Mouse (Mus musculus): ENCODE results near the gene Lrba. TPM values are rescaled to one million over a fixed set of nuclear protein-coding genes. Genes with fewer than 3 reads are reported as not detected.

The Lrba gene
- polyA plus RNA-seq, 1 experiment from 2014 or later = 2.8 TPM

DNA sequence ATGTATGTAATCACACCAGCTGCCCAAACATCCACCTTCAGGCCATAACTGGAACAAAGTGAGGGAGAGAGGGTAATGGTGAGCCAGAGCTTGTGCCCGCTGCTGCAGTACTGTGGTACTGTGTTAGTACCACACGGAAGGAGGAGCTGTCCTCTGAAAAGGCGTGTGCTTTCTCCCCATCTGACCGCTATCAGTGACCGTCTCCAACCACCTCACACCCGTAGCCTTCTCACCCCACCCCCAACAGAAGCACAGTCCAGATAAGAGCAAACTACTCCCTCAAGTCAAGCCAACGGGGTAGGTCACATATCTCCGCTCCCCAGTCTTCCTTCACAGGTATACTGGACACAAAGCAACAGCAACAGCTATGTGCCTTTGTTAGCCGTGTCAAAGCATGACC, 574.6 kb downstream of the Lrba start:
- Histone ChIP-seq H3K4me2 (ENCODE audit: low read depth, low read length) (peak overlapping the region; percentile 57), H3K36me3 (ENCODE audit: control insufficient read depth, insufficient read depth) (no peaks in the 10 kb centered on the region), H3K9me3 (replicated peaks; ENCODE audit: control insufficient read depth, low read length) (no peaks in the 10 kb centered on the region), H3K27ac (ENCODE audit: low read length) (peak overlapping the region; percentile 93), H3K4me1 (ENCODE audit: control insufficient read depth, low read depth, low read length) (peaks cover 48% of the 10 kb centered on the region), H3K4me3 (ENCODE audit: low read depth, low read length) (peak overlapping the region; percentile 60), H3K9ac (ENCODE audit: low read depth, low read length) (peak overlapping the region; percentile 50), H3K27me3 (ENCODE audit: control insufficient read depth, insufficient read depth, low read depth, low read length) (no peaks in the 10 kb centered on the region)
- WGBS (ENCODE audit: insufficient replicate concordance) = 29% methylated on average over 9 of the region's 9 CpGs
- ATAC-seq (ENCODE audit: low read depth) = peak; percentile 98

DNA sequence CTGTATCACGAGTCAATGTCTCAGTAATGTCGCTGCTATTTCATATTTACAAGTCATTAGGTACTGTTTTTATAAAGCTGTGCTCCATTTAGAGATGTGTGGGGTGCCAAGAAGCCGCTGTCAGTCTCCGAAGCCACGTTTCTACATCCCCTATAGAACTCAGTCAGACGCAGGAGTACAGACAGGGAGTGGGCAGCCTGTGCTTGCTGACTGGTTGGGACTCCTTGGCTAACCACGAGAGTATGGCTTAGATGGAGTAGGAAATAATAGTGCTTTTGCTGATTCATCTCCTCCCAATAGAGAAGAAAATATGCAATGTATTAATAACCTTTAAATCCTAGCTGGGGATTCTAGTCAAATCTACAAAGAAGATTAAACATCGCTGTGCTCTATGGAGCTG, 576.4 kb downstream of the Lrba start:
- peak overlapping the region; percentile 29; the same call in 1 of the 2 replicates for H3K27ac ChIP-seq (ENCODE audit: low read length)
- no peak overlapping the region for H3K9ac ChIP-seq (ENCODE audit: low read depth, low read length)
- 71% methylated on average over 8 of the region's 8 CpGs for WGBS (ENCODE audit: insufficient replicate concordance)
- no peak overlapping the region for H3K4me2 ChIP-seq (ENCODE audit: low read depth, low read length)
- no peaks in the 10 kb centered on the region for H3K27me3 ChIP-seq (ENCODE audit: control insufficient read depth, insufficient read depth, low read depth, low read length)
- H3K9me3 ChIP-seq (replicated peaks; ENCODE audit: control insufficient read depth, low read length) = no peaks in the 10 kb centered on the region
- ATAC-seq (ENCODE audit: low read depth) = no peak
- H3K4me1 ChIP-seq (ENCODE audit: control insufficient read depth, low read depth, low read length) = peaks cover 48% of the 10 kb centered on the region
- no peaks in the 10 kb centered on the region for H3K36me3 ChIP-seq (ENCODE audit: control insufficient read depth, insufficient read depth)
- H3K4me3 ChIP-seq (ENCODE audit: low read depth, low read length) = no peak overlapping the region

DNA sequence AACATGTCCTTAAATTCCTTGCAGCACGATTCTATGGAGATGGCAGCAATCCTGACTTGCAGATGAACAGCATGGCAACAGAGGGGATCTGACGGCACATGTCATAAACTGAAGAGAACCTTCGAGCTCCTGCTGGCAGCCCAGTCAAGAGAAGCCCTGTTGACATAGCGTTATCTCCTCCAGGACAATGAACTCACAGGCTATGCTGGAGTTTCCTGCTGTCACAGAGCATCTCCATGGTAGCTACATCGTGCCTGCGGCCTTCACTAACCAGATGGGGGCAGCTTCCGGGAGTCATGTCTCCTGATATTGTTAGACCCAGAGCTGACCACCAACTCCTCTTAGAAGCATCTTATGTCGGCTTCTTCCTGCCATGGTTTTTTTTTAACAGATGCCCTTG, 578.3 kb downstream of the Lrba start:
- WGBS (ENCODE audit: insufficient replicate concordance) = 36% methylated on average over 8 of the region's 8 CpGs

DNA sequence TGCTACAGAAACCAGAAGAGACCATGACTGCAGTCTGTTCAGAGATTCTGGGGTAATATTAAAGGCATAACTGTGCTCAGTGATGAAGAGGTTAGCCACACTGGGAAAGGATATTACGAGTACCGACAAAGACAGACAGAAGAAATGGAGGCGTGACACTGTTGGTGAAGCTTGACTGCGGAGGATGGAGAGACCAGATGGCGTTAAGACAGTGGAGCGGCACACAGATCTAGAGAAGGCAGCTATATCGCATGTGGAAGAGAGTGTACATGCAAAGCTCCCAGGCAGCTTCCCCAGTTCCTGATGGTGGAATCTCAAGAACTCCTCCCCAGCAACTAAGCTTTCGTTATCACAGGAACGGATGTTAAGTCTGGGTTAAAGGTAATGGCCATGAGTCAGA, 579.8 kb downstream of the Lrba start:
- H3K9ac ChIP-seq (ENCODE audit: low read depth, low read length) = no peak overlapping the region
- WGBS (ENCODE audit: insufficient replicate concordance) = 79% methylated on average over 9 of the region's 9 CpGs
- H3K4me1 ChIP-seq (ENCODE audit: control insufficient read depth, low read depth, low read length) = peaks cover 36% of the 10 kb centered on the region
- H3K4me2 ChIP-seq (ENCODE audit: low read depth, low read length) = no peak overlapping the region
- H3K27ac ChIP-seq (ENCODE audit: low read length) = no peak overlapping the region
- no peaks in the 10 kb centered on the region for H3K36me3 ChIP-seq (ENCODE audit: control insufficient read depth, insufficient read depth)
- ATAC-seq (ENCODE audit: low read depth) = no peak
- H3K27me3 ChIP-seq (ENCODE audit: control insufficient read depth, insufficient read depth, low read depth, low read length) = no peaks in the 10 kb centered on the region
- H3K4me3 ChIP-seq (ENCODE audit: low read depth, low read length) = no peak overlapping the region
- H3K9me3 ChIP-seq (replicated peaks; ENCODE audit: control insufficient read depth, low read length) = no peaks in the 10 kb centered on the region

More for the DNA sequence above, 578.3 kb downstream of the Lrba start:
- no peak overlapping the region for H3K4me2 ChIP-seq (ENCODE audit: low read depth, low read length)
- H3K27ac ChIP-seq (ENCODE audit: low read length) = 0 out of 2 replicates have a peak overlapping the region, but pooled peaks have one; percentile 15
- H3K9ac ChIP-seq (ENCODE audit: low read depth, low read length) = no peak overlapping the region
- H3K27me3 ChIP-seq (ENCODE audit: control insufficient read depth, insufficient read depth, low read depth, low read length) = no peaks in the 10 kb centered on the region
- no peak overlapping the region for H3K4me3 ChIP-seq (ENCODE audit: low read depth, low read length)
- no peaks in the 10 kb centered on the region for H3K36me3 ChIP-seq (ENCODE audit: control insufficient read depth, insufficient read depth)
- peaks cover 38% of the 10 kb centered on the region for H3K4me1 ChIP-seq (ENCODE audit: control insufficient read depth, low read depth, low read length)
- no peak for ATAC-seq (ENCODE audit: low read depth)
- no peaks in the 10 kb centered on the region for H3K9me3 ChIP-seq (replicated peaks; ENCODE audit: control insufficient read depth, low read length)

DNA sequence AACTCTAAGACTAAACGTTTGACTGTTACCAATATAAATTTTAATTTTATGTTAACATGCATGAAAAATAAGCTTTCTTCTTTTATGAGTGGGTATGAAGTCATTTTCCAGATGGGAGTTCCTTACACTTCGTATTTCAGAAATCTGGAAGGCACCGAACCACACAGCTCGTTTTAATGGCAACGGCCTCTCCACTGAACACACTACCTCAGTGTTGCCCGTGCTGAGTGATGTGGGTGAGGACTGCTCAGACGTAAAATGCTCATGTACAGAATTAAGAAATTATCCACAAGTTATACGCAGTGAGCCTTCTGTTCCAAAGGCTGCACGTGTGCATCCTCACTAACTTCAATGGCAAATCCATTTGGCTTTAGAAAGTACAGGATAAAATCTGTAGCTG, 582.4 kb downstream of the Lrba start:
- 81% methylated on average over 9 of the region's 9 CpGs for WGBS (ENCODE audit: insufficient replicate concordance)
- no peak for ATAC-seq (ENCODE audit: low read depth)
- Histone ChIP-seq H3K27ac (ENCODE audit: low read length) (no peak overlapping the region), H3K4me2 (ENCODE audit: low read depth, low read length) (no peak overlapping the region), H3K9me3 (replicated peaks; ENCODE audit: control insufficient read depth, low read length) (no peaks in the 10 kb centered on the region), H3K36me3 (ENCODE audit: control insufficient read depth, insufficient read depth) (no peaks in the 10 kb centered on the region), H3K4me1 (ENCODE audit: control insufficient read depth, low read depth, low read length) (peaks cover 12% of the 10 kb centered on the region), H3K9ac (ENCODE audit: low read depth, low read length) (no peak overlapping the region), H3K4me3 (ENCODE audit: low read depth, low read length) (no peak overlapping the region), H3K27me3 (ENCODE audit: control insufficient read depth, insufficient read depth, low read depth, low read length) (no peaks in the 10 kb centered on the region)

DNA sequence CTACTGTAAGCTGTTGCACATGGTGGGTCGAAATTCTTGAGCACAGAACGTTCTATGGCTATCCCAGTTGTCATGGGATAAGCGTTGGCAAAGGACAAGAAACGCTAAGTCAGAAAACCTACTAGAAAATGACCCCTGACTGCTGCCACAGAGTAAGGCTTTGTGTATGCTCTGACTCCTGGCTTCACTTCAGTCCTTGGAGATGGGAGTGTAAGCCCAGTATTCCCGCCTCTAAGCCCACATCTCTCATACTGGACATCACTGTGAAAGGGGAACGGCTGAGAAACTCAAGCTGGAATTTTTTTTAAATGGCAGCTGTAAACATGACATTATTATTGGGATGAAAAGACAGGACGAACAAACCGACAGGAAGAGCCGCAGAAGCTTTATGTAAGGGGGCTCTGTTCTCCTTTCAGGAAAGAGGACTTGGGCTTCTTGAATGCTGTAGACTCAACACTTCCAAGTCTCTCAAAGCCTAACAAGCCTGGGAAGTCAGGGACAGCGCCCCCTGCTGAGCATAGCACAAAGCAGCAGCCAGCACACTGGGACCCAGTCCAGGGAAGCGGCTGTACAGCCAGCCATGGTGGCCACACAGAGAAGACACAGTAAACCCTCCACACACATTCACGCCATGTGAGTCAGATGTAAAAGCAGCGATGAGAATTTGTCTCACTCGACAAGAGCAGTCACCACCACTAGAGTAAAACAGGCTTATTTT, 583.4 kb downstream of the Lrba start:
- ATAC-seq (ENCODE audit: low read depth) = peak; percentile 41; the same call in 1 of the 2 replicates
- WGBS (ENCODE audit: insufficient replicate concordance) = 66% methylated on average over 14 of the region's 14 CpGs
- Histone ChIP-seq H3K27ac (ENCODE audit: low read length) (no peak overlapping the region), H3K27me3 (ENCODE audit: control insufficient read depth, insufficient read depth, low read depth, low read length) (no peaks in the 10 kb centered on the region), H3K4me3 (ENCODE audit: low read depth, low read length) (no peak overlapping the region), H3K9ac (ENCODE audit: low read depth, low read length) (no peak overlapping the region), H3K4me2 (ENCODE audit: low read depth, low read length) (no peak overlapping the region), H3K9me3 (replicated peaks; ENCODE audit: control insufficient read depth, low read length) (no peaks in the 10 kb centered on the region), H3K36me3 (ENCODE audit: control insufficient read depth, insufficient read depth) (no peaks in the 10 kb centered on the region), H3K4me1 (ENCODE audit: control insufficient read depth, low read depth, low read length) (peaks cover 3% of the 10 kb centered on the region; the same call in 1 of the 2 replicates)

DNA sequence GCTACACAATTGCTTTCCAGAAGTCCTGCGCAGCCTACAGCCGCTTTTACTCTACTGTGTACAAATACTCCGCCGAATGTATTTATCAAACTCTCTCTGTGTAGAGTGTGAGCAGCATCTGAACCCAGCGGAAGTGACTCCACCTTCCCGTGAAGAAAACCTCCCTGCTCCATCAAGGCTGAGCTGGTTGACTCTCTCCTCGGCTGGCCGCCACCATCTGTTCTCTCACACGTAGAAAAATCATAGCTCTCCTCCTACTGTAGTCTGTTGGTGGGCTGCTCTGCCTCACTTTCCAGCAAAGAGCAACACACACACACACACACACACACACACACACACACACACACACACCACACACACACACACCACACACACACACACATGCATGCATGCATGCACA, 584.7 kb downstream of the Lrba start:
- Histone ChIP-seq H3K27ac (ENCODE audit: low read length) (no peak overlapping the region), H3K27me3 (ENCODE audit: control insufficient read depth, insufficient read depth, low read depth, low read length) (no peaks in the 10 kb centered on the region), H3K4me3 (ENCODE audit: low read depth, low read length) (no peak overlapping the region), H3K9ac (ENCODE audit: low read depth, low read length) (no peak overlapping the region), H3K4me1 (ENCODE audit: control insufficient read depth, low read depth, low read length) (no peaks in the 10 kb centered on the region; the same call in 1 of the 2 replicates), H3K36me3 (ENCODE audit: control insufficient read depth, insufficient read depth) (no peaks in the 10 kb centered on the region), H3K9me3 (replicated peaks; ENCODE audit: control insufficient read depth, low read length) (no peaks in the 10 kb centered on the region), H3K4me2 (ENCODE audit: low read depth, low read length) (no peak overlapping the region)
- WGBS (ENCODE audit: insufficient replicate concordance) = 72% methylated on average over 9 of the region's 9 CpGs
- ATAC-seq (ENCODE audit: low read depth) = no peak

DNA sequence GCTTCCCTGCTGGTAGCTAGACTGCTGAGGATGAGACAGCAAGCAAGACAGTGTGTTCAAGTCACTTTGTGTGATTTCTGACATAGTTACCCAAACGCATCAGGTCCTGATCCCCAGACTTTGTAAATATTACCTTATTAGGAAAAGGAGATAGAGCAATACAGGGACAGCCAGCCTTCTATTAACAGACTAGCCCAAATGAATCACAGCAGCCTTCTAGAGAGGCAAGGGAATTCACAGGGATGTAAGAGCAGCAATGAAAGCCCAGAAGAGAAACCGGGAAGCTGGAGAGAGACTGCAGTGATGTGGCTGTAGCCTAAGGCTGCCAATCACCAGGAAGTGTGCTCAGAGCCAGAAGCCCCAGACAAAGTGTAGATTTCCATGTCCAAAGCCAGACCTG, 585.2 kb downstream of the Lrba start:
- WGBS (ENCODE audit: insufficient replicate concordance) = 57% methylated on average over 2 of the region's 2 CpGs
- no peaks in the 10 kb centered on the region for H3K9me3 ChIP-seq (replicated peaks; ENCODE audit: control insufficient read depth, low read length)
- H3K36me3 ChIP-seq (ENCODE audit: control insufficient read depth, insufficient read depth) = no peaks in the 10 kb centered on the region
- H3K27me3 ChIP-seq (ENCODE audit: control insufficient read depth, insufficient read depth, low read depth, low read length) = no peaks in the 10 kb centered on the region
- H3K27ac ChIP-seq (ENCODE audit: low read length) = no peak overlapping the region
- no peak overlapping the region for H3K4me2 ChIP-seq (ENCODE audit: low read depth, low read length)
- H3K4me3 ChIP-seq (ENCODE audit: low read depth, low read length) = no peak overlapping the region
- ATAC-seq (ENCODE audit: low read depth) = no peak
- no peaks in the 10 kb centered on the region; the same call in 1 of the 2 replicates for H3K4me1 ChIP-seq (ENCODE audit: control insufficient read depth, low read depth, low read length)
- no peak overlapping the region for H3K9ac ChIP-seq (ENCODE audit: low read depth, low read length)

DNA sequence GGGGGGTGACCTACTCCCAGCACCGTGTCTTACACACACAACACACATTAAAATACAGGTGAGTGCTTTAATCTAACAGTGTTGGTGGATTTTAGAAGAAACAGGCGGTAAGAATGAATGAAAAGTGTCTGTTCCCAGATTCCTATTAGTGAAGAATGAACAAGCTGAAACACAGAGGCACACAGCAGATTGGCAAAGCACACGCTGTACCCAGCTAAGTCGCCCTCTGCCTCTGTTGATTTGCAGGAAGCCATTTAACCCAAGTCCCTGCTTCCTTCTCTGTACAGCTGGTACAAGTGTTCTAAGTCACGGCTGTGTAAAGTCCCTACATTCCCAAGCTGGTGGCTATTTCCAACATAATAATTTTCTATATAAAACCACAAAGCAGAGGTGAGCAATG, 586.4 kb downstream of the Lrba start:
- no peak overlapping the region for H3K4me2 ChIP-seq (ENCODE audit: low read depth, low read length)
- no peaks in the 10 kb centered on the region; the same call in 1 of the 2 replicates for H3K4me1 ChIP-seq (ENCODE audit: control insufficient read depth, low read depth, low read length)
- WGBS (ENCODE audit: insufficient replicate concordance) = 67% methylated on average over 5 of the region's 5 CpGs
- no peaks in the 10 kb centered on the region for H3K27me3 ChIP-seq (ENCODE audit: control insufficient read depth, insufficient read depth, low read depth, low read length)
- no peak overlapping the region for H3K27ac ChIP-seq (ENCODE audit: low read length)
- H3K36me3 ChIP-seq (ENCODE audit: control insufficient read depth, insufficient read depth) = no peaks in the 10 kb centered on the region
- no peaks in the 10 kb centered on the region for H3K9me3 ChIP-seq (replicated peaks; ENCODE audit: control insufficient read depth, low read length)
- ATAC-seq (ENCODE audit: low read depth) = no peak
- H3K9ac ChIP-seq (ENCODE audit: low read depth, low read length) = no peak overlapping the region
- H3K4me3 ChIP-seq (ENCODE audit: low read depth, low read length) = no peak overlapping the region

All from liver, embryonic 16.5 days (tissue).